Mouse (Mus musculus) liver, embryonic 15.5 days (tissue): ENCODE measurements at regions not wholly inside any gene's neighbourhood (a gene's known extent, or its start where the extent isn't known, plus 50 kb on each side); places are given as distances from the start of the nearest gene placed in this dataset.
"Not testable (repeated sequence)": the region's sequence is repeated elsewhere in the genome, so short reads cannot be mapped to it uniquely, and the experiment has no call there.

Source experiments
- ATAC-seq: fragments of 200-750 bp; cut with Nextera tagmentation; 2 replicates; pipeline ENCODE4 v1.8.0; 2017; ENCODE audit warnings: moderate number of reproducible peaks, mild to moderate bottlenecking, moderate library complexity; ENCODE audit not compliant: insufficient read depth
- H3K27ac ChIP-seq: fragments of 300-500 bp; sonication (generic); replicated peaks from 2 replicates; pipeline ENCODE4 v1.5.1; 2015; ENCODE audit warnings: mild to moderate bottlenecking, inconsistent platforms
- H3K27me3 ChIP-seq: fragments of 300-500 bp; sonication (generic); 2 replicates; pipeline ENCODE4 v1.6.1; 2015; ENCODE audit warnings: mild to moderate bottlenecking, inconsistent platforms
- H3K36me3 ChIP-seq: fragments of 300-500 bp; sonication (generic); replicated peaks from 2 replicates; pipeline ENCODE4 v1.6.1; 2015; ENCODE audit warnings: moderate library complexity, mild to moderate bottlenecking, inconsistent platforms
- H3K4me1 ChIP-seq: fragments of 300-500 bp; sonication (generic); replicated peaks from 2 replicates; pipeline ENCODE4 v1.6.1; 2015; ENCODE audit warnings: inconsistent platforms
- H3K4me2 ChIP-seq: fragments of 300-500 bp; sonication (generic); 2 replicates; pipeline ENCODE4 v1.6.1; 2015; ENCODE audit warnings: moderate library complexity, mild to moderate bottlenecking, inconsistent platforms
- H3K4me3 ChIP-seq: fragments of 300-500 bp; sonication (generic); replicated peaks from 2 replicates; pipeline ENCODE4 v1.5.1; 2015; ENCODE audit warnings: mild to moderate bottlenecking, inconsistent platforms
- H3K9ac ChIP-seq: fragments of 300-500 bp; sonication (generic); 2 replicates; pipeline ENCODE4 v1.6.1; 2015; ENCODE audit warnings: moderate library complexity, mild to moderate bottlenecking, inconsistent platforms
- H3K9me3 ChIP-seq: fragments of 300-500 bp; sonication (generic); replicated peaks from 2 replicates; pipeline ENCODE4 v1.6.1; 2016; ENCODE audit warnings: inconsistent platforms
- WGBS: fragments of 180-500 bp; shearing (Covaris S2); methylation state at CpG from one replicate; pipeline ENCODE4 v1.1.7; 2015; ENCODE audit warnings: mixed read lengths; ENCODE audit not compliant: insufficient replicate concordance; 5-methylcytosine and 5-hydroxymethylcytosine counted together

DNA sequence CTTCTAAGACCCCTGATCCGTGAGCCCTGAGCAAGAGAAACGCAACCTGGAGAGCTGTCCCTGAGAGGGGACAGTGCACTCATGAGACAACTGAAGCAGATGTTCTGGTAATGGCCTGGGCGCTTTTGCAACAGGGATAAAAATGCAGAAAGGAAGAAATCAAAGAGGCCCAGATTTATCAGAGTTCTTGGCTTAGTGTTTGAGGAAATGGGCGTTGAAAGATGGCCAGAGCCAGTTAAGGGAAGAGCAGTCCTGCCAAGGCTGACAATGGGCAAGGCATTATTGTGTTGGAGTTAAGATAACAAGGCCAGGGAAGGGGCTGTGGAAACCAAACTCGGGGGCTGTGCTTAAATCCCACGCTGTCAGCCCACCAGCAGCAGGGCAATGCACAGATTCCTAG is 130.6 kb downstream of the Katnal1 start:
- WGBS = 29% methylated on average over 6 of the region's 6 CpGs
- peaks cover 39% of the 10 kb centered on the region for H3K27me3 ChIP-seq
- no peak for ATAC-seq

GRCm38 (mm10) chr5:148796072-148796471 is 133.0 kb downstream of the Katnal1 start:
- Histone ChIP-seq H3K9me3 (no peaks in the 10 kb centered on the region), H3K4me1 (peaks cover 16% of the 10 kb centered on the region), H3K27me3 (peaks cover 36% of the 10 kb centered on the region), H3K4me2 (no peak overlapping the region), H3K4me3 (no peak overlapping the region), H3K27ac (no peak overlapping the region), H3K36me3 (no peaks in the 10 kb centered on the region), H3K9ac (no peak overlapping the region)
- ATAC-seq = no peak
- WGBS = 10% methylated on average over 4 of the region's 4 CpGs

More for the DNA sequence above, 130.6 kb downstream of the Katnal1 start:
- Histone ChIP-seq H3K9me3 (no peaks in the 10 kb centered on the region), H3K4me3 (no peak overlapping the region), H3K4me1 (peaks cover 5% of the 10 kb centered on the region), H3K9ac (no peak overlapping the region), H3K36me3 (no peaks in the 10 kb centered on the region), H3K4me2 (no peak overlapping the region), H3K27ac (no peak overlapping the region)

DNA sequence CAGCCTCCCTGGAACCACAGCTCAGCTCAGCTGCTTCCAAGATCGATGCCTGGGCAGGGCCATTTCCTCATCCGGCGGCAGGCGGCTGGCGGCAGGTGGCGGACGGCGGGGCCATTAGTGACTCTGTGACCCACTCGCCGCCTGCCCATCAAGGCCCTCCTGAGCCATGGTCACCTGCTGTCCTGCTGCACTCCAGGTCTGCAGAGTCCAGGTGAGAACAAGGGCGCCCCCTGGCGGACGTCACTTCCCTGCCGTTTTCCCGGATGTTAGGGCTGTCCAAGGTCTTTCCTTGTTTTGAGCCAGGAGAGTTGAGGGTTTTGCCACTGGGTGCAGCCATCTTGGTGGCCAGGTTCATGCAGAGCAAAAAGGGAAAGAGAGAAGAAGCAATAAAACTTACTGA is 134.7 kb downstream of the Katnal1 start:
- Histone ChIP-seq H3K27me3 (peaks cover 36% of the 10 kb centered on the region), H3K4me1 (peaks cover 20% of the 10 kb centered on the region), H3K4me2 (peak overlapping the region; percentile 27; the same call in 1 of the 2 replicates), H3K4me3 (no peak overlapping the region), H3K36me3 (no peaks in the 10 kb centered on the region), H3K9ac (no peak overlapping the region), H3K27ac (no peak overlapping the region), H3K9me3 (no peaks in the 10 kb centered on the region)
- 27% methylated on average over 15 of the region's 15 CpGs for WGBS
- ATAC-seq = no peak; the same call in 1 of the 2 replicates

DNA sequence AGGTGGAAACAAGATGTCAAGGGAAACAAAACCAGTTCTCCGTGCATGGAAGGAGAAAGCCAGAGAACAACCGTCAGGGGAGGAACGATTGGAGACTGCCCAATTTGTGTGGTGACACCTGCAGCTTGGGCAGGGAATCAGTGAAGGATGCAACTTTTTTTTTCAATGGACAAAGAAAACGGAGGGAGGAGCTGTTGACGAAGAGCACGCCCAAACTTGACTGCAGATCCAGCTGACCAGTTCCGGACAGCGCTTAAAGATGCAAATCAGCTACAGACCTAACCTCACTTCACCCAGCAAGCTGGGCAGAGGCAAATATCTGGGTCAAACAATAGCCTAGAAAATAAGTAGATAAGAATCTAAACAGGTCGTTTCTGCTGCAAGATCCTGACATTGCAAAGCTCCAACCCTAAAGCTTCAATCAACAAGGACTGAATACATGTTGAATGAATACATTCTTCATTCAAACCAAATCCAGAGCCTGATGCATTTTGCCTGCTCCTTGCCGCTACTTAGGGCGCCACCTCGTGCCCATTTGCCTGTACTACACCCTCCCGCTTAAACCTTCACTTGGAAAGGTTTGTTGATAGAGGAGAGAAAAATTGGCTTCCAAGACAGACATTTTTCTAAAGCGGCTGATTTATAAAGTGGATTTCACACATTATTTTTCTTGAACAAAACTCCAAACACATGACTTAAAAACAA is 136.2 kb downstream of the Katnal1 start:
- Histone ChIP-seq H3K27ac (no peak overlapping the region), H3K9me3 (no peaks in the 10 kb centered on the region), H3K4me2 (no peak overlapping the region), H3K36me3 (no peaks in the 10 kb centered on the region), H3K4me1 (peaks cover 21% of the 10 kb centered on the region), H3K9ac (no peak overlapping the region), H3K27me3 (peaks cover 25% of the 10 kb centered on the region), H3K4me3 (no peak overlapping the region)
- WGBS = 8% methylated on average over 14 of the region's 14 CpGs
- ATAC-seq = no peak

GRCm38 (mm10) chr5:148791651-148792050 is 137.5 kb downstream of the Katnal1 start:
- Histone ChIP-seq H3K27ac (no peak overlapping the region), H3K9me3 (no peaks in the 10 kb centered on the region), H3K36me3 (no peaks in the 10 kb centered on the region), H3K27me3 (peaks cover 12% of the 10 kb centered on the region; the same call in 1 of the 2 replicates), H3K4me3 (no peak overlapping the region), H3K4me1 (peaks cover 21% of the 10 kb centered on the region), H3K4me2 (no peak overlapping the region), H3K9ac (no peak overlapping the region)
- no peak for ATAC-seq
- 28% methylated on average over 6 of the region's 6 CpGs for WGBS

GRCm38 (mm10) chr5:148790343-148790742 is 138.8 kb downstream of the Katnal1 start:
- ATAC-seq, H3K4me2 ChIP-seq, H3K27ac ChIP-seq, H3K27me3 ChIP-seq, H3K9me3 ChIP-seq, H3K36me3 ChIP-seq, H3K9ac ChIP-seq, H3K4me3 ChIP-seq: not testable (repeated sequence)
- WGBS = 45% methylated on average over 6 of the region's 6 CpGs
- peaks cover 21% of the 10 kb centered on the region; the same call in 1 of the 2 replicates for H3K4me1 ChIP-seq

DNA sequence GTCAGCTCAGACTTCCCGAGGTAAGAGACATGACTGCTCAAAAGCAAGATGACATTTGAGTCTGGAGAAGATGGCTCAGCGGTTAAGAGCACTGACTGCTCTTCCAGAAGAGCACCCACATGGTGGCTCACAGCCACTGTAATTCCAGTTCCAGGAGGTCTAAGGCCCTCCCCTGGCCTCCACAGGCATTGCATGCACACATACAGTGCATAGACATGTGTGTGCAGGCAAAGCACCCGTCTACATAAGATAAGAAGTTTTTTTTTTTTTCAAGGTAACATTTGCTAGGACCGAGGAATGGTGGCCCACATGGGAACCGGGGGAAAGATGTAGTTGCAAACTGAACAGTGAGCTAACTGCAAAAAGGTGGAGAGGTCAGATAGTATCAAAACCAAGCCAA is 139.3 kb downstream of the Katnal1 start:
- Histone ChIP-seq H3K9ac (no peak overlapping the region), H3K4me2 (no peak overlapping the region), H3K27me3 (peaks cover 9% of the 10 kb centered on the region; the same call in 1 of the 2 replicates), H3K27ac (no peak overlapping the region), H3K36me3 (no peaks in the 10 kb centered on the region), H3K4me1 (peaks cover 21% of the 10 kb centered on the region; the same call in 1 of the 2 replicates), H3K9me3 (no peaks in the 10 kb centered on the region), H3K4me3 (no peak overlapping the region)
- WGBS = 52% methylated on average over 5 of the region's 5 CpGs
- no peak for ATAC-seq

- Histone ChIP-seq H3K27me3 (peaks cover 9% of the 10 kb centered on the region; the same call in 1 of the 2 replicates), H3K4me3 (no peak overlapping the region), H3K4me1 (peaks cover 18% of the 10 kb centered on the region; the same call in 1 of the 2 replicates), H3K4me2 (no peak overlapping the region), H3K9me3 (no peaks in the 10 kb centered on the region), H3K36me3 (no peaks in the 10 kb centered on the region), H3K27ac (0 out of 2 replicates have a peak overlapping the region, but pooled peaks have one; percentile 38), H3K9ac (no peak overlapping the region)
- 51% methylated on average over 6 of the region's 6 CpGs for WGBS
- peak; percentile 45 for ATAC-seq
These were observed 140.0 kb downstream of the Katnal1 start for GRCm38 (mm10) chr5:148789147-148789566.

- Histone ChIP-seq H3K9me3 (no peaks in the 10 kb centered on the region), H3K4me2 (no peak overlapping the region), H3K4me1 (peaks cover 18% of the 10 kb centered on the region; the same call in 1 of the 2 replicates), H3K36me3 (no peaks in the 10 kb centered on the region), H3K27ac (0 out of 2 replicates have a peak overlapping the region, but pooled peaks have one; percentile 38), H3K4me3 (no peak overlapping the region), H3K9ac (no peak overlapping the region), H3K27me3 (peaks cover 6% of the 10 kb centered on the region; the same call in 1 of the 2 replicates)
- ATAC-seq = no peak
- 80% methylated on average over 8 of the region's 8 CpGs for WGBS
These were observed 140.4 kb downstream of the Katnal1 start for GRCm38 (mm10) chr5:148788690-148789089.

GRCm38 (mm10) chr5:148787270-148787669 is 141.8 kb downstream of the Katnal1 start:
- Histone ChIP-seq H3K4me2 (no peak overlapping the region), H3K9me3 (no peaks in the 10 kb centered on the region), H3K36me3 (no peaks in the 10 kb centered on the region), H3K27ac (no peak overlapping the region), H3K27me3 (0 out of 2 replicates have a peak, but pooled peaks cover 1% of the 10 kb centered on the region), H3K9ac (no peak overlapping the region), H3K4me3 (no peak overlapping the region), H3K4me1 (peaks cover 12% of the 10 kb centered on the region; the same call in 1 of the 2 replicates)
- peak; percentile 47; the same call in 1 of the 2 replicates for ATAC-seq
- 26% methylated on average over 8 of the region's 8 CpGs for whole genome bisulfite sequencing

DNA sequence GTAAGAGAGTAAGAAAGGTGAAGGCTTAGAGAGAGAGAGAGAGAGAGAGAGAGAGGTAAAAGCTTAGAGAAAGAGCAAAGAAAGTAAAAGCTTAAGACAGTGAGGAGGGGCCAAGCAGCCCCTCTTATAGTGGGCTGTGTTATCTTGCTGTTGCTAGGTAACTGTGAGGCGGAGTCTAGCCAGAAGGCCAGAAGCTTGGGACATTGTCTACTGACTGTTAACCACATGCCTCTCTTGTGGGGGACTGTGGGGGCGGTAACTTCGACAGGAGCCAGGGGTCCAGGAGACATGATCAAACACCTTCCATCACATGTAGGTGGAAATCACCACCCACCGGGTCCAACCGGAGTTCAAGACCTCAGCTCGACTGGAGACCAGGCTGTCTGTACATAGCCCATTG is 148.0 kb downstream of the Katnal1 start:
- WGBS = 57% methylated on average over 6 of the region's 6 CpGs
- not testable (repeated sequence) for H3K27me3 ChIP-seq

More for the DNA sequence above, 148.0 kb downstream of the Katnal1 start:
- H3K36me3 ChIP-seq, H3K27ac ChIP-seq, H3K4me3 ChIP-seq, H3K9me3 ChIP-seq, ATAC-seq, H3K4me2 ChIP-seq, H3K4me1 ChIP-seq, H3K9ac ChIP-seq: not testable (repeated sequence)
